Mouse (Mus musculus): ENCODE data around the gene Pigl.
"Not testable (repeated sequence)": the region's sequence is repeated elsewhere in the genome, so short reads cannot be mapped to it uniquely, and the experiment has no call there.

The Pigl gene

DNA sequence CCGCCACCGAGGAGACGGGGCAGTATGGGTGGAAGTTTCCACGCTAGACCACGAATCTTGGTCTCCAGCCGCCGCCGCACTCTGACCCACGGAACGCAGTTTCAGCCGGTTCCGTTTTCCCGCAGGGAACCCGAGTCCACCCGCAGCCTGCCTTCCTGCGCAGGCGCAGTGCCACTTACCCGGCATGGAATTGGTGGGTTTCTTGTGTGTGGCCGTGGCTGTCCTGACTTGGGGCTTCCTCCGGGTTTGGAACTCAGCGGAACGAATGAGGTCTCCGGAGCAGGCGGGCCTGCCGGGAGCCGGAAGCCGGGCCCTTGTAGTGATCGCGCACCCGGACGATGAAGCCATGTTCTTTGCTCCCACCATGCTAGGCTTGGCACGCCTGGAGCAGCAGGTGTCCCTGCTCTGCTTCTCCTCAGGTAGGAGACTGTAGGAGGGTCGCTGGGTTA lies at the start of gene Pigl, which contains the start of gene Ncor1:
Pigl (plus strand) TSS at position 185 of the 449 bp plus-strand sequence.
Ncor1 (minus strand) TSS at position 266 of the 449 bp plus-strand sequence.
- DNase-seq (ENCODE audit: low read depth, low spot score), result peak; percentile 83

DNA sequence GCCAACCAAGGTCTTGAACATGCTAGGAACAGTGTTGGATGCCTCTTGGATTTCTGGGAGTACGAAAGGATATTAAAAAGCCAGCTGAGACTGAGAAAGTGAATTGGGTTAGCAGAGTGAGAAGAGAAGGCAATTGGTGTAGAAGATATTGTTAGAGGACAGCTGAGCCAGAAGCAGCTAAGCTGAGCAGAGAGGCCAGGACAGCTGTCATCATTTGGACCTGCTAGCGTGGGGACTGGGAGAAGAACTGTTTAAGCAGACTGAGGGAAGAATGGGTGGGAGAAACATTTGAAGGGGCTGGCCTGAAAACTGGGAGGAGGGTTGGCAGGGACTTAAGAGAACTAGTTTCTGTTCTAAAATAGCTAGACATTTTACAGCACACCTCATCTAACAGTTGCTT lies 49.4 kb upstream of the Pigl start:
- DNase-seq (ENCODE audit: low read depth, low spot score), result peak; percentile 18

DNA sequence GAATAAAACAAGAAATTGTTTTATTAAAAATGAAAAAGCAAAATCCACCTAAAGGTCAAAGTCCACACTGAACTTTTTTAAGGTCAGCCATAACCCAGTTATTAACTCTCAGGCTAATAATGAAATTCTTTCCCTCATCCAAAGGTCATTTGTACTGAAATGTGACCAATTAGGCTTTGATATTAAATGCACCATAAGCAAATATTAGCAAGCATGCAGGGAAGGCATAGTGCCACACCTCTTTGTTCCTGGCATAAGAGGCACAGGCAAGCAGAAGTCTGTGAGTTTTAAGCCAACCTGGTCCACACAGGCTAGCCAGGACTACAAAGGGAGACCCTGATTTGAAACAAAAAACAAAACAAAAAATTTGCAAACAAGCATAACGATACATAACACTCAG lies 48.6 kb upstream of the Pigl start:
- DNase-seq (ENCODE audit: low read depth, low spot score), result no peak

DNA sequence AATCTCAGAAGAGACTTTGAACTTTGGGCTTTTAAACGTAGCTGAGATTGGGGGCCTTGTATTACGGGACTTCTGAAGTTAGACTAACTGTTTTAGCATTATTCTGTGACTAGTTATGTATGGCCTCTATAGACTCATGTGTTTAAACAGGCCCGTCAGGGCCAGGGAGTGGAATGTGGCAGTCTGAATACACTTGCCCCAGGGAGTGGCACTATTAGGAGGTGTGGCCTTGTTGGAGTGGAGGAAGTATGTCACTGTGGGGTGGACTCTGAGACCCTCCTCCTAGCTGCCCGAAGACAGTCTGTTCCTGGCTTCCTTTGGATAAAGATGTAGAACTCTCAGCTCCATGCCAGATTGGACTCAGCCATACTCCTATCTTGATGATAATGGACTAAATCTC lies 43.2 kb upstream of the Pigl start:
- DNase-seq (ENCODE audit: low read depth, low spot score), result no peak

DNA sequence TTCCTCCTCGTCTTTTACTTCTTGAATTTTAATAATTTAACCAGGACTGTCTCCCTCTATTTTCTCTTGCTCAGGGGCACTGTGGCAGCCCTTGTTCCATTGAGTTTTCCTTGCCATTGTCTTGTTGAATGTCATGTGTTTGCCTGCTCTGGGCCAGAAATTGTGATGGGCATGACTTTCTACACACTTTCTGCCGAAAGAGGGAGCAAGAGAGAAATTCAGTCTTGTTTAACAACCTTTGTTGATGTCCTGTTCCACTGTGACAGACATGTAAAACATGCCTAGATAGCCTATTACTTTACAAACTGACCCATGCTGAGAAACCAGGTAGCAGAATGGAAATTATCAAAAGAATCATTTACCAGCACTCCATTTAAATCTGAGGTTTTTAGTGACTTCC lies 33.7 kb upstream of the Pigl start:
- no peak for DNase-seq (ENCODE audit: low read depth, low spot score)

DNA sequence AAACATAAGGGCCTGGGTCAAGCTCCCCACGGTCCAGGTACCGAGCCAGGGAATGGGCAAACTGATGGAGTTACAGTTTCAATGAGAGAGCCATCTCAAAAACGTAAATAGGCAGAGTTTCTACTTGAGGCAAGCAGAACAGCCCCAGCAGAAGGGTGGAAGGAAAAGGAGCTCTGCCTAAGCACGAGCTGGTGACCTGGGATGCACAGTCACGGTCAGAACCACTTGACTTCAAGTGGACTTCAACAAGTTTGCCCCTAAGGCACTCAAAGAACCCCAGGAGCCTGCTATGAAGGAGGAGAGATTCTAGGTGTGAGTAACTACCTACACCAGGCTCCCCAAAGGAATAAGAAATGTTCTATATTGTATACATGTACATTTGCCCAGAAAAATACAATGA lies 32.0 kb upstream of the Pigl start:
- no peak for DNase-seq (ENCODE audit: low read depth, low spot score)

DNA sequence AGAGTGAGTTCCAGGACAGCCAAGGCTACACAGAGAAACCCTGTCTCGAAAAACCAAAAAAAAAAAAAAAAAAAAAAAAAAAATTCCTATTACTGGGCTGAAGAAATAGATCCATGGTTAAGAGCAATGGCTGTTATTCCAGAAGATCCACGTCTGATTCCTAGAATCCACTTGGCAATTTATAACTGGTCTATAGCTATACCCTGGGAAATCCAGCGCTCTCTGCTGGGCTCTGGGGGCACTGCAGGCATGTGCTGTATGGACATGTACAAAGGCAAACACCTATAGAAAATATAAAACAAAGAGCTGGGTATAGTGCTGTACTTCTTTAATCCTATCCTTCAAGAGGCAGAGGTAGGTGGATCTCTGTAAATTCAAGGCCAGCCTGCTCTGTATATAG lies 31.2 kb upstream of the Pigl start:
- no peak for DNase-seq (ENCODE audit: low read depth, low spot score)

DNA sequence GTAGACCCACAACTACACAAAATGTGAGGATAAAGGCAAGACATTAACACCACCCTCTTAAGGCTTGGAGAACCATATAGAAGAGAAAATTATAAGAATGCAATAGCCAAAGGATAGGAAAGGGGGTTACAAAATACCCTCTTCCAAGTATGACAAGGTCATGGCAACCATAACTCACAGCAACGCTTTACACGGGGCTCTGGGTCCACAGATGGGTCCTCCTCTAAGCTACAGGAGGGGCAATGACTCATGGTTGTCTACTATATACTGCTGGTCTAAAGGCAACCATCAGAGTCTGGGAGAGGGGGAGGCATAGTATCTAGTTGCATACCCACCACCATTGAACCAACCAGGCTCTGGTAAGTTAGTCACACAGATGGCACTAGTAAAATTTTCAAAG lies 26.0 kb upstream of the Pigl start:
- no peak for DNase-seq (ENCODE audit: low read depth, low spot score)

DNA sequence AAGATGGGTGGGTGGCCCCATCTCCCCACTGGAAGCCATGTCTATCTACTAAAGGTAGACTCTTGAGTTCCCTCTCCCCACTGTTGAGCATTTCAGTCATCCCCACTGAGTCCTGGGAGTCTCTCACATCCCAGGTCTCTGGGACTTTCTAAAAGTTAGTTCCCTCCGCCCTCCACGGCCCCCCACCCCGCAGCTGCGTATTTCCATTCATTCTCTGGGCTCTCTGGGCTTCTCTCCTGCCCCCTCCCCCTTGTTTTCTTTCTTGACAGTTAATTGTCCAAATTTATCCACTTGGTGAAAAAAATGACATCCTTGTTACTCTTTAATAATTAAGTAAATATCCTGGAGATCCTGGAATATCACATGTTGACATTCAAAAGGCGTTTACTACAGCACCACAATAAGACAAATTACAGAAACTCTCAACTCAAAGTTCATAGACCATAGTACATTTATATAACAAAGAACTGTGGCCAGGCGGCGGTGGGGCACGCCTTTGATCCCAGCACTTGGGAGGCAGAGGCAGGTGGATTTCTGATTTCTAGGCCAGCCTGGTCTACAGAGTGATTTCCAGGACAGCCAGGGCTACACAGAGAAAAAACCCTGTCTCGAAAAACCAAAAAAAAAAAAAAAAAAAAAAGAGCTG lies 17.5 kb upstream of the Pigl start:
- DNase-seq (ENCODE audit: low read depth, low spot score), result no peak

DNA sequence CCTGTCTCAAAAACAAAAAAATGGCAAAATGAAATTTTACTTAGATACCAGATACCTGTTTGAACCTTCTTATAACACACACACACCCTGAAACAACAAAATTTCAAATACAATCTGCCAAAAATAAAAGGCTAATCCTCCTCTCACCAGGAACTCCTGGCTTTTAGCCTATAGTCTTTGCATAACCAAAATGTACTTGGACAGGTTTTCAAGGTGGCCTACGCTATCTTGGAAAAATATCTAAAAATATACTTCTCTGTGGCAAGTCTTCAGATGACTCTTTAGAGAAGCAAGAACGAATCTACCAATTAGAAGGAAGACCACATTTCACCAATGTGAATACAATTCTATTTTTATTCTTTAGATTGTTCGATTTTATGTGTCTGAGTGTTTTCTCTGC lies 12.5 kb upstream of the Pigl start:
- DNase-seq (ENCODE audit: low read depth, low spot score), result no peak

DNA sequence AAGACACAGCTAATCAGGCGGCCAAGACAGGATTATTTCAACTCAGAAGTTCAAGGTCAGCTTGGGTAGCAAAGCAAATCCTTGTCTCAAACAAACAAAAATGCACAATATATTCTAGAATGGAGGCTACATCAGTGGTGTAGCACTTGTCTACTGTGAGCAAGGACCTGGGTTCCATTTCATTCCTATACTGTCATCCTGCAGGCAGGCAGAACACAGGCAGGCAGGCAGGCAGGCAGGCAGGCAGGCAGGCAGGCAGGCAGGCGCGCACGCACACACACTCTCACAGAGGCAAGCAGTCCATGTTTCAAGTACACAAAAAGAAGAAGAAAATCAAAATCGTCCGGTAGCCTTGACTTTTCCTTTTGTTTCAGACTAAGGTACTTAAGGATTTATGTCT lies 9.3 kb upstream of the Pigl start:
- DNase-seq (ENCODE audit: low read depth, low spot score), result no peak

DNA sequence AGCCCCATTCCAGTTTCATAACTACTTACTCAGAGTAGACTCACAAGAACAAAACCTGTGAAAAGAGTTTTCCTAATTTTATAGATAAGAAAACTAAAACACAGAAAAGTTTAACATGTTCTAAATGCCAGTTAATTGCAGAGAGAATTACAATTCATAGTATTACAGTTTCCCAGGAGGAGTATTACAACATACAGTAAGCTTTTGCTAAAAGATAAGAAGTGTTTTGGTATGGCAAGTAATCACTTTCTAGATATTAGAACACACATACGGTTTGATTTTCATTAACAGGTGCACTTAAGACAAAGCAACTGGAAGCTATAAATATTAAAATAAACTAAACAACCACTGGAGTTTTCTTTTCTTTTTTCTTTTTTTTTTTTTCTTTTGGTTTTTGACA lies 3.1 kb upstream of the Pigl start:
- DNase-seq (ENCODE audit: low read depth, low spot score), result no peak

DNA sequence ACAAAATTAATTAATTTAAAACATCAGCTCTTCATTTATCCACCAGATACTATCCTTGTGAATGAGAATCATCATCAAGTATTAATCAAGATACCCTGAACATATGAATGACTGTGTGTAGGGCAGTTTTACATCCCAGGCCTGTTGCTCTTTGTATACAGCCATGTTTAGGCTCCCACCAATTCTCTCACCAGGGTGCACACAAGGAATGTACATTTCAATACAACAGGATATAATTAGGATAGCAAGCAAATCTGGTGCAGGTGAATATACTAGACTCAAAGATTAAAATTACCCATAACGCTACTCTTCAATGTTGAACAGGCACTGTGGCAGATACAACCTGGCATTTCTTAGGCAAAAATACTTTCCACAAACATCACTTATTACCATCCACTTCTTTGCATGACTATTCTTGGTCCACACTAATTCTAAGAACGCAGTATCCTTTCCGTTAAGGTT lies 2.2 kb upstream of the Pigl start:
- no peak for DNase-seq (ENCODE audit: low read depth, low spot score)

DNA sequence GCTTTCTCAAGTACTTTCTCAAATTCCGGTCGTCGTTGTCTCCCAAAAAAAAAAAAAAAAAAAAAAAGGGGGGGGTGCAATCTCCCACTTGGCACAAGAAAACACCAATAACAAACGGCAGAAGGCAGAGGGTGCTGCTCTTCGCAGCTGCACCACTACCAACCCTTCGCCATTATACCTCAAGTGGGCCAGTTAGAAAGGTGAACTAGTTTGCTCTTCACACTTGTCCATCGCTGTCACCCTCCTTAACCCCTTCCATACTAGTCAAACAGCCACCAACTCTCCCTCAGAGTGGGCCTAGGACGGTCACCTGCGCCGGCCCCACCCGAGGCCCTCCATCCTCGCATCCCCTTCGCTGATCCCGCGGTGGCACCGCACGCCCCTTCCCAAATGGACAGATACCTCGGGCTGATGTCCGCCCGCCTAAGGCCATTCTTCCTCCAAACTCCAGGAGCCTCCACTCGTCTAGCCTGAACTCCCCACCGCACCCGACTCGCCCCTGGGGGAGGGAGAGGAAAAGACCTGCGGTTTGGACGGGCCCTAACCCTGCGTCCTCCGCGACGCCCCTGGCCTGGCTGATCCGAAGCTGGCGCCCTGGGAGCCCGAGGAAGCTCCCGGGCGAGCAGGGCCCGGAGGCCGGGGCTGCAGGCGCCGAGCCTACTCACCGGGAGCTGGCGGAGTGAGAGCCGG lies 1.6 kb upstream of the Pigl start:
- no peak for DNase-seq (ENCODE audit: low read depth, low spot score)

DNA sequence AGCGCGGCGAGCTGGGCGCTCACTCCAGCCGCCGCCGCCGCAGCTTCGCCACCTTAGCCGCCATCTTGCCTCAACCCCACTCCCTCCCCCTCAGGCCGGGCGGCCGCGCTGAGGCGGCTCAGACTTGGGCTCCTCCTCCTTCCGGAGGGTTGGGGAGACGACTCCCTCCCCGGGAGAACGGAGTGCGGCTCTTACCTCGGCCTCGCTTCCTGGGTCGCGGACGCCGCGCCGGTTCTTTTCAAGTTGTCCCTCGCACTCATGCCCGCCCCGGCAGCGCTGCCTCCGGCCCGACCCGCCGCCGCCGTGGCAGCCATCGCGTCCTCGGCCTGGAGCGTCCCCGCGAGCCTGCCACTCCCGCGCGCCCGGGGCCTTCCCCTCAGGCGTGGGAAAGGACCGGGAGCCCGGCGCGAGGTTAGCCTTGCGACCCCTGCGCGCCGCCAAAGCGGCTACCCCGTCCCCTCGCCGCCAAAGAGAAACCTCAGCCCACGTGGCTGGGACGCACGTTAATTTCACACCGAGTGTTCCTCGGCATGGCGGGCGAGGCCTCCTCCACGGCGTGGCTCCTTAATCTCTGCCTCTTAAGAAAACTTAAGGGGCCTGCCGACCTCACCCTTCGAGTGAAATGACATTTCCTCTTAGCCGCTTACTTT lies 894 bp upstream of the Pigl start:
- DNase-seq (ENCODE audit: low read depth, low spot score), result peak; percentile 75

DNA sequence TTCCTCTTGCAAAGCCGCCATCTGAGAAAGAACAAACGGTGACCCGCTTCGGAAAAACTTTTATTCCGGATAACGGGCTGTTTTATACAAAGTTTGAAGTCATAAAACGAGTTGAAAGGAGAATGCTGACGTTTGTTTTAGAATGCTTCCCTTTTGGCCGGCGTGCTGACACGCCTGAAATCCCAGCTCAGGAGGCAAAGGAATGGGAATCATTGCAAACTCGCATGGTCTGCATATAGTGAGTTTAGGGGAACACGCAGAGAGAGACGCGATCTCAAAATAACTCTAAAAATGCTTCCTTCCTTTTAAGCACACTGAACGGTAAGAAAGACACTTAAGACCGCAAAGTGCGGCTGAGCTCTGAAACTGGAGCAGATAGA lies 379 bp upstream of the Pigl start:
- no peak for DNase-seq (ENCODE audit: low read depth, low spot score)

DNA sequence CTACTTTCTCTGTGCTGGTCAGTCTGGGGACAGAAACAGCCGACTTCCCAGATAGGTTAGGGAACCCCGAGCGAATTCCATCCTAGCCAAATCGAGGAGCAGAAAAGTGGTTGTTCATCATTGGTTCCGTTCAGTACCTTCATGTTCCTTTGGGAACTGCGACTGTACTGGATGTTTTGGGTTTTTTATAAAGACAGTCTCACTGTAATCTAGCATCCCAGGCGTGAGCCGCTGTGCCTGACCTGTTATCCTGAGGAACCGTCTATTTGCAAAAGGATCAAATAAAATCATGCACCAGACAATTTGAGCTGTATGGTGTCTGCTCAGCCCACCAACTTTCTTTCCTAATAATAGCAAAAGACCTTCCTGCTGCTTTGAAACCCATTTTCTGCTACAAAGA lies 520 bp downstream of the Pigl start:
- no peak for DNase-seq (ENCODE audit: low read depth, low spot score)

DNA sequence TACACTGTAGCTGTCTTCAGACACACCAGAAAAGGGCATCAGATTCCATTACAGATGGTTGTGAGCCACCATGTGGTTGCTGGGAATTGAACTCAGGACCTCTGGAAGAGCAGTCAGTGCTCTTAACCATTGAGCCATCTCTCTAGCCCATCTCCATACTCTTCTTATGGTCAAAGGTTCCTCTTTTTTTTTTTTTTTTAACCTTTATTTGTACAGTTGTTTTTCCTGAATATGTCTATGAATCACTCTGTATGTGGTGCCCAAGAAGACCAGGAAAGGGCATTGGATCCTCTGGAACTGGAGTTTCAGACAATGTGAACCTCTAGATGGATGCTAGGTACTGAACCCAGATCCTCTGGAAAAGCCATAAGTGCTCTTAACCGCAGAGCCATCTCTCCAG lies 4.3 kb downstream of the Pigl start:
- not testable (repeated sequence) for DNase-seq (ENCODE audit: low read depth, low spot score)

DNA sequence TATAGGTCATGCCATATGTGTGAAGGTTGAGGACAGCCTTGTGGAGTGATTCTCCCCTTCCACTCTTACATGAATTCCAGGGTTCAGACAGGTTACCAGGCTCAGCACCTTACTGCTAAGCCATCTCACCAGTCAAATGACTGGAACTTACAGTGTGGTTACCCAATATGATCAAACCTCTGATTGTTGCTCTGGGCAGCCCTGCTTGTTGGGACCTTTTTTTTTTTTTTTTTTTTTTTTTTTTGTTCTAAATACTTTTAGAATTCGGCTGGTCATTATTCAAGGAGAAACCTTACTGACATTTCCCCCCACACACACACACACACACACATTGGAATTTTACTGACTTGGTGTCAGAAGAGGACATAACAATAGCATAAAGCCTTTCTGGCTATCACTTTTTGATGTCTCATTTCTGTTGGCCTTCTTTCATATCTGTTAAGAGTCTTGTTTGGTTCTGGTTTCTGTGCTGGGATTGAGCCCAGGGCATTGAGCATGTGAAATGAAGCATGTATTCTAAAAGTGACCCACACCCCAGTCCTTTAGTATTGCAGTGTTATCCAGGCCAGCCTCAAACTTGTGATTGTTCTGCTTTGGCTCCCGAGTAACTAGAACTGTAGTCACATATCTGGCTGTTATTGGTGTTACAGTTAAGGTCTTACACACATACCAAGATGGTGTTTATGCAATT lies 5.1 kb downstream of the Pigl start:
- DNase-seq (ENCODE audit: low read depth, low spot score), result no peak

DNA sequence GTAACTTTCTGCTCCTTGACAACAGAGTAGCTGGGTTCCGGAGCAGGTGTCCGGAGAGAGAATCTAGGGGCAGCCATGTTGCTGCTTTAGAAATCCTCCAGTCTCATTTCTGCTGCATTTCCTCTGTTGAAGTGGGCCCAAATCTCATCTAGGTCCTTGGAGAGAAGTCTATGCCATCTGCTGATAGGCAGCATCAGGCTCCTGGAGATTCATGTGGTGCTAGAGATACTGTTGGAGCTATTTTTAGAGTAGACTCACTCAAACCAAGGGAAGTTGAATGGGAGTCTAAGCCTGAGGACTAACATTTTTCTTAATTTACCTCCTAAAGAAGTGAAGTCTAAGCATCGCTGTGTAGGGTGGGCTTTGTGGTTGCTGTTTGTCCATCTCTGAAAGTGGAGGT lies 6.4 kb downstream of the Pigl start:
- no peak for DNase-seq (ENCODE audit: low read depth, low spot score)

DNA sequence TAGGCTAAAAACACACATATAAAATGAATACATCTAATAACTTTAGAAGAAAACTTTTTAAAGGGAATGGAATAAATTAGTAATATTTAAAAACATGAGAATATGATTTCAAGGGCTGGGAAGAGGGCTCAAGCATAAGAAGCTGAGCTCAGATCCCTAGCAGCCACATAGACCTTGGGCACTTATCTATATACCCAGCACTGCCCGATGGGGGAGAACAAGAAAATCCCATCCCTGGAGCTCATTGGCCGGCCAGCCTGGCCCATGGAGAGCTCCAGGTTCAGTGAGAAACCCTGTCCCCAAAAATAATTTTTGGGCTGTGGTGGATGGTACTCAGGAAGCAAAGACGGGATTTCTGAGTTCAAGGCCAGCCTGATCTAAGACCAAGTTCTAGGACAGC lies 7.6 kb downstream of the Pigl start:
- no peak for DNase-seq (ENCODE audit: low read depth, low spot score)

DNA sequence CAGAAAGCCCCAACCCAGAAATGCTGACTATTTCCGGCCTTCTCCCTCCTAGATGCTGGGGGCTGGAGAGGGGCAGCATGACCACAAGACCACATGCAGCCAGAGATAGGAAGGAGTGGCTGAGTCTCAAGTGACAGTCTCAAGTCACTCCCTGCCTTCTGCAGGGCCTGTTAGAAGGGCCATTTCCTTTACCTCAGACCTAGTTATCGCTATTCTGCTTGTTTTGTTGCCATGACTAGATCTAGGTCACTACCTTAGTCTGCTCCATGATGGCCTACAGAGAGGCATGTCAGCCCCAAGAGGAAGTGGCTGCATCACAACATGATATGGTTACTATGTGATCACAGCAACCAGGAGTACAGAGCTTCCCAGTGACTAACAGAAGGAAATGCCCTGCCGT lies 8.3 kb downstream of the Pigl start:
- DNase-seq (ENCODE audit: low read depth, low spot score), result no peak
